Mouse (Mus musculus) intestine, embryonic 15.5 days (tissue): ENCODE results near the gene Fas. TPM values are rescaled to one million over a fixed set of nuclear protein-coding genes. Genes with fewer than 3 reads are reported as not detected.
A peak's percentile ranks its signal among the peaks of the same experiment; 100 is the strongest.

Experiments used
- ATAC-seq: fragments of 200-750 bp; cut with Nextera tagmentation; 2 replicates; pipeline ENCODE4 v1.8.0; 2017; ENCODE audit warnings: moderate TSS enrichment, moderate library complexity
- H3K27ac ChIP-seq: fragments of 300-500 bp; sonication (generic); 2 replicates; pipeline ENCODE4 v1.5.1; 2015; ENCODE audit warnings: mild to moderate bottlenecking, inconsistent platforms
- H3K27me3 ChIP-seq: fragments of 300-500 bp; sonication (generic); replicated peaks from 2 replicates; pipeline ENCODE4 v1.6.1; 2015; ENCODE audit warnings: inconsistent platforms
- H3K36me3 ChIP-seq: fragments of 300-500 bp; sonication (generic); 2 replicates; pipeline ENCODE4 v1.6.1; 2015; ENCODE audit warnings: inconsistent platforms
- H3K4me1 ChIP-seq: fragments of 300-500 bp; sonication (generic); replicated peaks from 2 replicates; pipeline ENCODE4 v1.6.1; 2015; ENCODE audit warnings: inconsistent platforms
- H3K4me2 ChIP-seq: fragments of 300-500 bp; sonication (generic); replicated peaks from 2 replicates; pipeline ENCODE4 v1.6.1; 2015; ENCODE audit warnings: mild to moderate bottlenecking, inconsistent platforms
- H3K4me3 ChIP-seq: fragments of 300-500 bp; sonication (generic); replicated peaks from 2 replicates; pipeline ENCODE4 v1.5.1; 2015; ENCODE audit warnings: inconsistent platforms
- H3K9ac ChIP-seq: fragments of 300-500 bp; sonication (generic); 2 replicates; pipeline ENCODE4 v1.6.1; 2015; ENCODE audit warnings: inconsistent platforms
- H3K9me3 ChIP-seq: fragments of 300-500 bp; sonication (generic); 2 replicates; pipeline ENCODE4 v1.6.1; 2016; ENCODE audit warnings: inconsistent platforms
- WGBS: fragments of 180-500 bp; shearing (Covaris S2); methylation state at CpG from one replicate; pipeline ENCODE4 v1.1.7; 2015; 5-methylcytosine and 5-hydroxymethylcytosine counted together
- polyA plus RNA-seq: library from polyadenylated mRNA; unstranded; fragments of >200 nt; fragmentation: Nextera tagmentation; extraction: Ambion mirVana; gene quantifications from 2 replicates; pipeline ENCODE4 v1.2.1, GENCODE M21; 2015

The Fas gene
- polyA plus RNA-seq, 1 experiment from 2014 or later = 3.9 TPM

DNA sequence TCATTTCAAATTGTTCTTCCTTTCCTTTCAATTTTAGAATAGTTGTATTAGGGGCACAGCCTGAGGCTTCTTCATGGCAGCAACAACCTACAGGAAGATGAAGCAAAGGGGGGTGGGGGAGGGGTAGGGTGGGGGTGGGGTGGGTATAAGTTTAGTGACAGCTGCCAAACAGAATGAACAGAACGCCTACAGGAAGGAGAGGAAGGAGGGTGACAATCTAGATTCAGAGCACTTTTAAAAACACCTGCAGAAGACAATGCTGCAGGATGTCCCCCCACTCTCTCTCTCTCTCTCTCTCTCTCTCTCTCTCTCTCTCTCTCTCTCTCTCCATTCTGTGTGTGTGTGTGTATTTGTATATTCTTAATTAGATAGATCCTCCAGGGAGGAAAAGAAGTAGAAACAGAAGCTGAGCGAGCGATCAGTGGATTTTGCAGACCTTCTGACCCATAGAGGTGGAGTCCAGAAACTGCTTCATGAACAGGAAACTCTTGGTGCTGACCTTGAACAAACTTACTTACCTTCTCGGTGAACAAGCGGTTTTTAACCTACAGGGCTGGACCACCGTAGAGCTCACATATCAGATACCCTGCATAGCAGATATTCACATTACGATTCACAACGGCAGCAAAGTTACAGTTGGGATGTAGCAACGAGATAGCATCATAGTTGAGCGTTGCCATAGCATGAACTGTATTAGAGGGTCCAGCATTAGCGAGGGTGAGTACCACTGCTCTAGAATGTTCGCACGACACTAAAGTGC is 2.6 kb upstream of the Fas start:
- 76% methylated on average over 13 of the region's 13 CpGs for WGBS
- Histone ChIP-seq H3K9me3 (no peaks in the 10 kb centered on the region), H3K4me1 (no peaks in the 10 kb centered on the region; the same call in 1 of the 2 replicates), H3K4me3 (no peak overlapping the region), H3K27me3 (no peaks in the 10 kb centered on the region), H3K4me2 (no peak overlapping the region), H3K9ac (no peak overlapping the region), H3K36me3 (no peaks in the 10 kb centered on the region), H3K27ac (no peak overlapping the region)
- ATAC-seq = no peak

DNA sequence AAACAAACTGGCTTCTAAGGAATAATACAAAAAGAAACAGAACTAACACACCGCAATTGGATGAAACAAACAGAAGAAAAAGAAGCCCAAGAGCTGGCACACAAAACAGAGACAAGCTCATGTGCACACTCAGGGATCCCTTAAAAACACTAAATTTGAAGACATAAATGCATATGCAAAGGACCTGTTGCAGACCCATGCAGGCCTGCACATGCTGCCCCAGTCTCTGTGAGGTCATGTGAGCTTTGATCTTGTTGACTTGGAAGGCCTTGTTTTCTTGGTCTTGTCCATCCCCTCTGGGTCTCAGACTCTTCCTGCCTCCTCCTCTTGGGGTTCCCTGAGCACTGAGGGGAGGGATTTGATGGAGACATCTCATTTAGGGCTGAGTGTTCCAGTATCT is 1.8 kb upstream of the Fas start:
- no peak overlapping the region for H3K9ac ChIP-seq
- no peaks in the 10 kb centered on the region for H3K36me3 ChIP-seq
- WGBS = 96% methylated on average over 1 of the region's 1 CpGs
- H3K4me1 ChIP-seq = no peaks in the 10 kb centered on the region; the same call in 1 of the 2 replicates
- no peak overlapping the region for H3K4me3 ChIP-seq
- H3K27me3 ChIP-seq = no peaks in the 10 kb centered on the region
- H3K27ac ChIP-seq = no peak overlapping the region
- no peak for ATAC-seq
- no peaks in the 10 kb centered on the region for H3K9me3 ChIP-seq
- no peak overlapping the region for H3K4me2 ChIP-seq

DNA sequence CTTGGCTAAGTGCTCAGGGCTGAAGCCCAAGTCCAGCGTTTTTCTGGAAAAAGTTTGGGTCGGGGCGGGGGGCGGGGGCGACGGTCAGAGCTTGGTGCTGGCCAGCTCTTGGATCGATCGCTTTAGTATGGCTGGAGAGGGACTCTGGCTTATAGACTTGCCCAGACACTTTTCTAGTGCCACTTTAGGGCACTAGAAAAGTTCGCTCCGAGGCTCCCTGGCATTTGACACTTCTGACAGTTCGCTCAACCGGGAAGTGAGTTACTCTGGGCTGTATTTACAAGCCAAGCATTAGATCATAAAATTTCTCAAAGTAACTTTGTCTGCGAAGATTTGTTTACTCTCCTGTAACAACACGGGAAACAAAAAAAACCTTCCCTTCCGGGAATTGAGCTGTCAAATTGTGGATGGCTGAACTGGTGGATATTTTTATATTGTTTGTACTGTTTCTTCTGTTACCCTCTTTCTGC is 441 bp downstream of the Fas start:
- peak overlapping the region; percentile 44; the same call in 1 of the 2 replicates for H3K27ac ChIP-seq
- peak; percentile 44 for ATAC-seq
- no peaks in the 10 kb centered on the region for H3K9me3 ChIP-seq
- H3K4me3 ChIP-seq = peak overlapping the region; percentile 47
- no peaks in the 10 kb centered on the region; the same call in 1 of the 2 replicates for H3K4me1 ChIP-seq
- WGBS = 4% methylated on average over 15 of the region's 15 CpGs
- no peaks in the 10 kb centered on the region for H3K27me3 ChIP-seq
- H3K4me2 ChIP-seq = peak overlapping the region; percentile 95
- H3K9ac ChIP-seq = peak overlapping the region; percentile 42
- H3K36me3 ChIP-seq = no peaks in the 10 kb centered on the region

DNA sequence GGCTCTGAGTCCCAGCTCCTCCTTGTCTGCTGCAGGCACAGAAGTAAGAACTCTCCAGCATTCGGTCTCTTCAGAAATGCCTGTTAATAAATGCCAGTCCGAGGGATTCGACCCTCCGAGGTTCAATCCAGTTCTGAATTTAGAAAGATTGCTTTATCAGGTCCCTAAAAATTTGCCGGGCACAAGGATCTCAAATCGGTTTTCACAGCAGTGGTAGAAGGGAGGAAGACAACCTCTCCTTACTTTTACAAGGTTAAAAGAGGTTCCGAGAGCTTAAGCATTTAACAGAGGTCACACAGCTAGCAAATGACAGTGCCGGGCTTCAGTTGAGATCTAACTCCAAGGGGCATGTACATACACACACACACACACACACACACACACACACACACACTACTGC is 913 bp downstream of the Fas start:
- Histone ChIP-seq H3K9ac (no peak overlapping the region), H3K27me3 (no peaks in the 10 kb centered on the region), H3K4me2 (peak overlapping the region; percentile 95), H3K9me3 (no peaks in the 10 kb centered on the region), H3K36me3 (no peaks in the 10 kb centered on the region), H3K4me3 (peak overlapping the region; percentile 47), H3K27ac (no peak overlapping the region), H3K4me1 (no peaks in the 10 kb centered on the region; the same call in 1 of the 2 replicates)
- no peak for ATAC-seq
- WGBS = 47% methylated on average over 8 of the region's 8 CpGs

DNA sequence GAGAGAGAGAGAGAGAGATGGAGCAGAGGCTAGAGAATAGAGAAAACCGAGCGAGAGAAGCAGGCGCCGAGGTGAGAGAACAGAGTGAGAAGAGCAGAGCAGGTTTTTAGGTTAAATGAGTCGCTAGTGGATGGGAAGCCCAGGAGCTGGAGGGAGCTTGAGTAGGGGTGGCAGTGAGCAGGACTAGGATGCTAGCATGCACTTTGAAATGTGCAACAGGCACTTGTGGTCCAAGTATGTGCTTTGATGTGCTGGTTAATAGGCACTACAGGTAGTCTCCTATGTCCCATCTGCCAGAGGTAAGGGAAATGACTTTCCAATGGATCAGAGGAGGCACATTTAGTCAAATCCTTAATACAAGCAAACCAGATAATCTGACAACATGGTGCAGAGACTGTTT is 1.5 kb downstream of the Fas start:
- Histone ChIP-seq H3K9me3 (no peaks in the 10 kb centered on the region), H3K27me3 (no peaks in the 10 kb centered on the region), H3K36me3 (no peaks in the 10 kb centered on the region), H3K4me1 (no peaks in the 10 kb centered on the region; the same call in 1 of the 2 replicates), H3K4me2 (no peak overlapping the region), H3K27ac (no peak overlapping the region), H3K4me3 (no peak overlapping the region), H3K9ac (no peak overlapping the region)
- no peak for ATAC-seq
- 73% methylated on average over 5 of the region's 5 CpGs for WGBS

DNA sequence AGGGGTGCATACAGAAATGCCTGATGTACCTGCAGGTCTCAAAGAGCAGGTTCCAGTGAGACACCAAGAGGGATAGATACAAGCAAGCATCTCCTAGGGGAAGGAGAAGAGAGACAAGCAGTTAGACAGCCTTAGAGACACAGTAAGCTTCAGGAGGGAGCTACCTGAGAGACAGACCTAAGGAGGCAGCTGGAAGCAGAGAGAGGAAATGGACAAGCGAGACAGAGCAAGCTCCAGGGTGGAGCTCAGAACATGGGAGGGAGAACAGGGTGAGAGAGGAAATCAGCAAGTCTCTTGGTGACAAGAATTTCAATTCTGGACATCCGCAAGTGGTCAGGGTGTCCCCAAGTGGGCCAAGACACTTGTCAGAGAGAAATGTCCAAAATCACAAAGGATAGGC is 2.2 kb downstream of the Fas start:
- ATAC-seq = no peak
- Histone ChIP-seq H3K9ac (no peak overlapping the region), H3K4me3 (no peak overlapping the region), H3K36me3 (no peaks in the 10 kb centered on the region), H3K9me3 (no peaks in the 10 kb centered on the region), H3K4me1 (no peaks in the 10 kb centered on the region; the same call in 1 of the 2 replicates), H3K4me2 (no peak overlapping the region), H3K27me3 (no peaks in the 10 kb centered on the region), H3K27ac (no peak overlapping the region)
- WGBS = 79% methylated on average over 2 of the region's 2 CpGs

DNA sequence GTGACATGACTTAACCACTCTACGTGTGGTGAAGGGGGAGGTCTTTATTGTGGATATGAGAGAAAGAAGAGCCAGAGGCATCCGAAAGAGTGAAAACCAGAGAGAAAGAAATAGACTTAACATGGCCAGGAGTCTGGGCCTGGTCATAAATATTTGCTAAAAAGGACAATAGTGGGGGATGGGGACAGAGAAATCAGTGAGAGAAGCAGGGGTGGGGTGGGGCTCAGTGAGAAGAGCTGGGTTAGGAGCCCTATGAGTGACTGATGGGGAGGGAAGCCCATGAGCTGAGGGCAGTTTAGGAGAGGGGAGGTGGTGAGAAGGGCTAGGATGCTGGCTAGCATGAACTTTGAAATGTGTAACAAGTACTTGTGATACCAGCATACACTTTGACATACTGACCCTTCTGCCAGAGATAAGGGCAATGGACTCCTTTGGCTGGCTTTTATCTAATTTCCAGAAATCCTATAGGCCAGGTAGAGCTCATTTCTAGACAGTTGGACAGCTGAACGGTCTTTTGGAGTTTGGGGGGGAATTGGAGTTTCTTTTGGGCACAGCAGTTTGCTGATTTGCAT is 3.0 kb downstream of the Fas start:
- Histone ChIP-seq H3K27ac (no peak overlapping the region), H3K9me3 (no peaks in the 10 kb centered on the region), H3K9ac (no peak overlapping the region), H3K4me1 (no peaks in the 10 kb centered on the region; the same call in 1 of the 2 replicates), H3K36me3 (no peaks in the 10 kb centered on the region), H3K4me3 (no peak overlapping the region), H3K4me2 (no peak overlapping the region), H3K27me3 (no peaks in the 10 kb centered on the region)
- WGBS = 76% methylated on average over 3 of the region's 3 CpGs
- no peak for ATAC-seq

DNA sequence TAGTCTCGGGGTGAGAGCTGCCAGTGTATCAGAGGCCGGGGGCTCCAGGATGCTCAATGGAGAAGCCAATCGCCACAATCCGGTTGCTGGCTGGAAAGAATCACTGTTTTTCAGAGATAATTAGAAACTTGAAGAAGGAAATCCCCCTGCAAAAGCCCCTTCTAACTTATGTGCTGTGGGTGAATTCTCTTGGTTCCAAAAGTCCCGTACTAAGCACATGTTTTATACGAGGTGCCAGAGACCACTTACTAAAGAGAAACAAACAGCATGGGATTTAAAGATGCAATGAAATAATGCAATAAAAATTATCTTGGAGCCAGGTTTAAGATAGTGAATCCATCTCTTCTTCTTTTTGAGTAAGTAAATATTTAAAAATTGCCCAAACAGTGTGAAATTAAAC is 5.0 kb downstream of the Fas start:
- Histone ChIP-seq H3K4me1 (no peaks in the 10 kb centered on the region; the same call in 1 of the 2 replicates), H3K36me3 (no peaks in the 10 kb centered on the region), H3K4me3 (no peak overlapping the region), H3K9ac (no peak overlapping the region), H3K27me3 (no peaks in the 10 kb centered on the region), H3K4me2 (no peak overlapping the region), H3K27ac (no peak overlapping the region), H3K9me3 (no peaks in the 10 kb centered on the region)
- no peak for ATAC-seq
- 40% methylated on average over 6 of the region's 6 CpGs for WGBS

DNA sequence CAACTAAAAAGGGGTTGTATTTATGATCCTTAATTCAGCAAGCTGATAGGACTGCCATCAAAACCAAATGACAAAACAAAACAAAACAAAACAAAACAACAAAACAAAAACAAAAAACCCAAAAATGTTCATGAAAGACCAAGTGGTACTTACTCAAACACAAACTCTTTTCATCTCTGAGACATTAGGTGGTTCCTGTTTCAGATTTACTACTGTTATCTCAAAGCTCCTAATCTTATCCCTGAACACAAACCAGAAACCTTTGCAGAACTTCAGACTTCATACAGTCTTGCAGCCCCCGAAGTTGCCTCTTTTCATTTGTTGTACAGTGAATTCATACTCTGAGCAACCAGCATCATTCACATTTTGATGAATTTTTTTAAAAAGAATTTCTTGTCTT is 8.1 kb downstream of the Fas start:
- Histone ChIP-seq H3K36me3 (no peaks in the 10 kb centered on the region), H3K4me2 (no peak overlapping the region), H3K9me3 (no peaks in the 10 kb centered on the region), H3K4me1 (no peaks in the 10 kb centered on the region), H3K9ac (no peak overlapping the region), H3K4me3 (no peak overlapping the region), H3K27ac (no peak overlapping the region), H3K27me3 (no peaks in the 10 kb centered on the region)
- ATAC-seq = no peak
- WGBS = 51% methylated on average over 1 of the region's 1 CpGs

DNA sequence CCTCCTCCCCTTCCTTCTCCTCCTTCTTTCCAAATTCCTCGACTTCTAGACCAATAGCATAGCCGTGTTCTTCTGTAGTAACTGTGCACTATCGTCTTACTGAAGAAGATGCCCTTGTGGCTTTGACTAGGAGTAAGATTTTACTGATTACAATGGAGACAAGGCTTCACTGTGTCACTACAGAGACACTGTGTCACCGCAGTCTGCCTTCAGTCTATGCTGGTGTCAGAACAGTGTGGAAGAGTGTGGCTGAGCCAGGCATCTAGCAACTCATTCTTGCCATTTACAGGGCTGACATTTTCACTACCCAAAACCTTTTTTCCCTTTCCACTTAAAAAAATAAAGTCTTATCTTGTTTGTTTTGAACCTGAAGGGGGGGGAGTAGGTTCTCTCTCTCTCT is 8.8 kb downstream of the Fas start:
- no peaks in the 10 kb centered on the region for H3K4me1 ChIP-seq
- H3K27me3 ChIP-seq = no peaks in the 10 kb centered on the region
- H3K27ac ChIP-seq = no peak overlapping the region
- H3K9ac ChIP-seq = no peak overlapping the region
- no peak overlapping the region for H3K4me3 ChIP-seq
- no peak for ATAC-seq
- 69% methylated on average over 4 of the region's 4 CpGs for WGBS
- H3K9me3 ChIP-seq = no peaks in the 10 kb centered on the region
- no peak overlapping the region for H3K4me2 ChIP-seq
- H3K36me3 ChIP-seq = no peaks in the 10 kb centered on the region

DNA sequence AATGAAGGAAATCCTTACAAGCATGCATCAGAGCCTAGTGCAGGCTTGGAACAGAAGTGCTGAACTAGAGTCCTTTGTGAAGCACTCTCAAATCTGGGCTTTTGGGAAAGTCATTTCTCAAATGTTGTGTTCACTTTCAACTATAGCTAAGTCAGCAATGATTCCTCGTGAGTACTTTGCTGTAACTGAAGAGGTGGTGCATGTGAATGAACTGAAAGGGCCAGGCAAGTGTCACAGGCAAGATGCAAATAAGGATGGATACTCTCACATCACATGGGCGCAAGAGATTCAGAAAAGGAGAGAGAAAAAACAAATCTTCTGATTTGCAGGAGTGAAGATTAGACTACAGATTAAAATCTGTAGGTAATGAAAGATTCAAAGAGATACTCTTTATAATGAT is 10.0 kb downstream of the Fas start:
- WGBS = 68% methylated on average over 2 of the region's 2 CpGs
- ATAC-seq = no peak
- Histone ChIP-seq H3K9me3 (no peaks in the 10 kb centered on the region), H3K4me1 (no peaks in the 10 kb centered on the region), H3K4me3 (no peak overlapping the region), H3K9ac (no peak overlapping the region), H3K27ac (no peak overlapping the region), H3K27me3 (no peaks in the 10 kb centered on the region), H3K36me3 (no peaks in the 10 kb centered on the region), H3K4me2 (no peak overlapping the region)

DNA sequence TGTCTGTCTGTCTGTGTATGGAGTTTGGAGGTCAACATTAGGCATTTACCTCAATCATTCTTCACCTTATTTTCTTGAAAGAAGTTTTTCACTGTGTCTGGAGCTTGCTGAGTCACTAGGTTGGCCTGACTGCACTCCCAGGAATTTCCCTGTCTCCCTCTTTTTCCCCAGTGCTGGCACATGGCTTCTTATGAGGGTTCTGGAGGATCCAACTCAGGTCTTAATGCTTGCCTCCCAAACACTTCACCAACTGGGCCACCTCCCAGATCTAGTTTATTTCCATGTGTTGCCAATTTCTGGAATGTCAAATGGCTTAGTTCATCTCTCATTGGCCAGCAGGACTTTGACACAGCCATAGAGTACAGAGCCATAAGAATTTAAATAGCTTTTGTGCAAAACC is 14.5 kb downstream of the Fas start:
- no peak for ATAC-seq

DNA sequence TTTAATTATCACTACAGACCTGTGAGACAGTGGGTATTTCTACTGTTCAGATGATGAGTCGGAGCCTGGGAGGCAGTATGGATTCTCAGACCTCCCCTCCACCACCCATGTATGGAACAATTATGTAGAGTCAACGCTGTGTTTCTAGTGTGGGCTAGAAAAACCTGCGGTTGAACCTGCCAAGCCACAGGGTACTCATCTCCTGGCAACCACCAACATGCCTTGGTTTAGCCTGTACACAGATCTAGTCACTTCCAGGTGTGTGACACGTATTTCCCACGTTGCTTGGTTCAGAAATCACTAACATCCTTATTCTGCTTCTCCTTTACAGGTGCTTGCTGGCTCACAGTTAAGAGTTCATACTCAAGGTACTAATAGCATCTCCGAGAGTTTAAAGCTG is 16.3 kb downstream of the Fas start:
- no peak overlapping the region for H3K27ac ChIP-seq
- no peak for ATAC-seq
- H3K9me3 ChIP-seq = no peaks in the 10 kb centered on the region
- no peaks in the 10 kb centered on the region for H3K27me3 ChIP-seq
- H3K36me3 ChIP-seq = no peaks in the 10 kb centered on the region
- H3K4me2 ChIP-seq = no peak overlapping the region
- no peak overlapping the region for H3K9ac ChIP-seq
- H3K4me3 ChIP-seq = no peak overlapping the region
- no peaks in the 10 kb centered on the region for H3K4me1 ChIP-seq
- 82% methylated on average over 6 of the region's 6 CpGs for WGBS

More for the DNA sequence above, 14.5 kb downstream of the Fas start:
- H3K4me3 ChIP-seq = no peak overlapping the region
- no peaks in the 10 kb centered on the region for H3K9me3 ChIP-seq
- H3K27ac ChIP-seq = no peak overlapping the region
- no peaks in the 10 kb centered on the region for H3K36me3 ChIP-seq
- H3K4me2 ChIP-seq = no peak overlapping the region
- no peaks in the 10 kb centered on the region for H3K27me3 ChIP-seq
- no peak overlapping the region for H3K9ac ChIP-seq
- no peaks in the 10 kb centered on the region for H3K4me1 ChIP-seq
